Comparison of ENCODE assay signal across 22 mouse cellular contexts in the genomic region with DNA sequence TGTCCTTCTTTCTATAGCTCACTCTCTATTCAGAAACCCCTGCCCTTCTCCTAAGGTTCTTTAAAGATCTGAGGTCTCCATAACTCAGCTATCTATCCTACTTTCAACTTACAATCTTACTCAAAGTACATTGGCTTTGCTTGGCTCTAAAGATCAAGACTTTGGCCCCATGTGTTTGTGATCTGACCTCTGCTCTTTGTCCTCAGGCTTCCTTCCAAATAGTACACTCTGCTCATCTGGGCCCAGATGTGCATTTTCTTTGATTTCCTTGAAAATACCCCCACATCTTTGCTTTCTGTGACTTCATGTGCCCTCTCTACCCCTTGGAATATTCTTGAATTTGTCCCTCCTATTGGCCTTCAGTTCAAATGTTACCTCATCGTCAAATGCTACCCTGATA.
"Had no signal": no experiment of that assay in that cellular context is flagged by ENCODE, and none has a peak within 500 bp of the region (broad histone marks: within the 10 kb centered on the region; RNA-seq: fewer than 3 reads in every experiment).

No protein-coding gene starts in this region.

- H3K36me3 ChIP-seq: forebrain, embryonic 15.5 days; heart, embryonic 13.5 days; heart, embryonic 15.5 days; hindbrain, embryonic 13.5 days; hindbrain, embryonic 15.5 days; limb, embryonic 13.5 days; limb, embryonic 15.5 days; liver, embryonic 12.5 days had no signal

- H3K4me3 ChIP-seq: forebrain, embryonic 15.5 days; heart, adult 2 months; heart, embryonic 13.5 days; heart, embryonic 15.5 days; hindbrain, embryonic 13.5 days; hindbrain, embryonic 15.5 days; limb, embryonic 13.5 days; limb, embryonic 15.5 days; liver, embryonic 12.5 days had no signal

- H3K9ac ChIP-seq: forebrain, embryonic 15.5 days; forebrain, postnatal 0 days; heart, embryonic 13.5 days; heart, embryonic 15.5 days; hindbrain, embryonic 13.5 days; hindbrain, embryonic 15.5 days; limb, embryonic 13.5 days; limb, embryonic 15.5 days; liver, embryonic 12.5 days; liver, embryonic 14.5 days had no signal

- H3K4me2 ChIP-seq: forebrain, embryonic 15.5 days; heart, embryonic 11.5 days; heart, embryonic 13.5 days; heart, embryonic 15.5 days; hindbrain, embryonic 13.5 days; hindbrain, embryonic 15.5 days; limb, embryonic 13.5 days; limb, embryonic 15.5 days; liver, embryonic 12.5 days had no signal

- DNase-seq: forebrain, postnatal 0 days; gastrocnemius, postnatal 14 days; gastrocnemius, postnatal 36 days; heart, adult 2 months; heart, postnatal 14 days; heart, postnatal 36 days; layer of hippocampus, adult 9-11 months; layer of hippocampus, postnatal 36 days; lung, adult 18-20 months had no signal

- H3K27me3 ChIP-seq: forebrain, embryonic 15.5 days; heart, embryonic 13.5 days; heart, embryonic 15.5 days; hindbrain, embryonic 15.5 days; limb, embryonic 15.5 days; liver, embryonic 12.5 days had no signal

- H3K4me1 ChIP-seq: heart, embryonic 13.5 days; heart, embryonic 15.5 days; limb, embryonic 13.5 days; limb, embryonic 15.5 days; liver, embryonic 12.5 days had no signal

- H3K9me3 ChIP-seq: forebrain, embryonic 15.5 days; heart, embryonic 13.5 days; heart, embryonic 15.5 days; hindbrain, embryonic 13.5 days; hindbrain, embryonic 15.5 days; limb, embryonic 13.5 days; limb, embryonic 15.5 days; liver, embryonic 12.5 days had no signal

- ATAC-seq: forebrain, embryonic 15.5 days; forebrain, postnatal 0 days; hindbrain, postnatal 0 days; intestine, embryonic 16.5 days; liver, embryonic 12.5 days had no signal

- H3K27ac ChIP-seq: forebrain, embryonic 15.5 days; heart, adult 2 months; heart, embryonic 13.5 days; heart, embryonic 15.5 days; hindbrain, embryonic 13.5 days; hindbrain, embryonic 15.5 days; hindbrain, postnatal 0 days; kidney, postnatal 0 days; limb, embryonic 13.5 days; limb, embryonic 15.5 days; liver, embryonic 12.5 days; liver, embryonic 14.5 days had no signal
